Mouse (Mus musculus): Measurements from ENCODE around the gene Fnbp1l. TPM values are rescaled to one million over a fixed set of nuclear protein-coding genes. Genes with fewer than 3 reads are reported as not detected.

The Fnbp1l gene
- polyA plus RNA-seq, 1 experiment from 2014 or later: 84.7 TPM

Small RNA genes lying within 50 kb of the gene (microRNA-seq; reads per million reads assigned to microRNA genes)
- gene Mir7657: not detected

Other genes starting within 250 kb of the Fnbp1l start
- gene Pde5a, start 109.2 kb upstream of the Fnbp1l start, polyA plus RNA-seq (2014; fragmentation: Nextera tagmentation; extraction: Ambion mirVana): 56.3 and 60.0 TPM in 2 replicates